Mouse (Mus musculus) right cerebral cortex, postnatal 4 days (tissue): ENCODE data around the gene Tmem43.

ENCODE experiments used
- DNase-seq: peaks from one replicate; pipeline ENCODE4 v3.0.0-alpha.2; 2022

Gene Tmem43

DNA sequence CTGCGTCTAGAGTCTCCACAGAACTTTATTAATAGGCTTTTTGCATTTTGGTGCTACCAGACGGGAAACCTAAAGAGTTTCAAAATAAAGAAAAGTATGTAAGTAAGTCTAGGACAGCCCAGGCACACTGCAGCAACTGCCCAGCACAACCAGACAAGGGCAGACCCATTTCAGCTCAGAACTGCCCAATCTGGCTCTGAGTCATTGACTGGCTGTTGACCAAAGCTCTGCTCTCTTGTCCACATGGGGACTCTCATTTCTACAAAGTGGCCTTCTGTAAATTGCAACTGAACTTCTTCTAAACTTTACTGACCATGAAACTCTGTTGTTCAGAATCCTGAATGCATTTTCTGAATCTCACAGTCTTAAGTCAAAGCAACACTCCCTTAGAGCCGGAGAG, 61.7 kb downstream of the Tmem43 start:
- no peak for DNase-seq

DNA sequence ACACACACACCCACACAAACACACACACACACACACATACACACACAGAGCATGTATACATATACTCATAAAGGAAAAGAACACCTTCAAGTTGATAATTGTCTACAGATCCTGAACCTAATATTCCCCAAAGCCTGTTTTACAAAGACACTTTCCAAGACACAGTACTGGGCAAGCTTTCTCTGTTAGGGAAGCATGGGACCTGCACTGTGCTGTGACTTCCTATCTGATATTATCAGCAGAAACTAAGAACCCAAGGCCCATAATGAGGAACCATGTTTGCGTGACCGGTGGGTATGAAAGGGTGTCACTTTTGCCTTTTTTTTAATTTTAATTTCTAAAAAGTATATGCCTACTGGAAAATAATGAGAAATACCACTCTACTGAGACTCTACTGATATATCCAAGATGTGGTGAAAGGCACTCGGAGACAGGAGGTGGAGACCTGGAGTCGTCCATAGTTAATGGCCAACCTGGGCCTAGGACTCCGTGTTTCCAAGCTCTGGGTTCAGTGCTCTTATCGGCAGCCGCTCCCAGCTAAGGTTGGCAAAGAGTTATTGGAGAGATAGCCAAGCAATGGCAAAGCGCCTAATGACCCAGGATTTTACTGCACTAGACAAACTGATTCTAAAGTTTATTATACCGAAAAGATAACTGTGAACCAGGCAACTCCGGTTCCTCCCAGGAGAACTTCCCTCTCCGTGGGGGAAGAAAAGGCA, 62.7 kb downstream of the Tmem43 start:
- no peak for DNase-seq
